Mouse (Mus musculus): ENCODE results near the gene Notch4.

DNA sequence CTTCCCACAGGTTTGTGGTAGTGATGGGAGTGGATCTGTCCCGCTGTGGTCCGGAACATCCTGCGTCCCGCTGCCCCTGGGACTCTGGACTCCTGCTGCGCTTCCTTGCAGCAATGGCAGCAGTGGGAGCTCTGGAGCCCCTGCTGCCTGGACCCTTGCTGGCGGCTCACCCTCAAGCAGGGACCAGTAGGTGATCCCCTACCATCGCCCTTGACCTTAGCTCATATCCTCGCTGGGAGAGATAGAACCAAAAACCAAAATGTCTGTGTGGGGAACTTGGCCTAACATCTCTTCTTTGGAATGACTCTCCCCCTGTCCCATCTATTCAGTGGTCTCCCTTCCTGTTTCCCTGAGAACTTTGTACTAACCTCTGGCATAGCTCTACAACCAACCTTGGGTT, 19.8 kb downstream of the Notch4 start:
- no peak for TF ChIP-seq POLR2A (IDR thresholded peaks at IDR 0.05; ENCODE audit: borderline replicate concordance, control insufficient read depth, low read depth, low read length)
- no peak for TF ChIP-seq CTCF (IDR thresholded peaks at IDR 0.05; ENCODE audit: control insufficient read depth, insufficient read depth, low read length)

All from bone marrow, adult 2 months (tissue).